Mouse (Mus musculus) spleen, adult 2 months (tissue): ENCODE measurements around the gene Pcdh10. TPM values are rescaled to one million over a fixed set of nuclear protein-coding genes. Genes with fewer than 3 reads are reported as not detected.

ENCODE experiments used
- DNase-seq, 2 experiments: peaks; one replicate each; pipeline versions ENCODE4 v3.0.0 to v3.0.0-alpha.2; 2012 to 2021; ENCODE audit warnings: low spot score in 2 of 2, low read depth in 1 of 2
- H3K27ac ChIP-seq: fragments of 200-500 bp; 2 replicates; pipeline ENCODE4 v1.5.1; 2012; ENCODE audit warnings: low read length, inconsistent platforms; ENCODE audit not compliant: insufficient read depth
- H3K27me3 ChIP-seq: fragments of 200-500 bp; 2 replicates; pipeline ENCODE4 v1.6.1; 2012; ENCODE audit warnings: mild to moderate bottlenecking, moderate library complexity, low read length, inconsistent platforms; ENCODE audit not compliant: control insufficient read depth, insufficient read depth
- H3K36me3 ChIP-seq: fragments of 200-500 bp; 2 replicates; pipeline ENCODE4 v1.6.1; 2012; ENCODE audit warnings: mild to moderate bottlenecking, low read length, inconsistent platforms; ENCODE audit not compliant: control insufficient read depth, insufficient read depth
- H3K4me1 ChIP-seq: fragments of 200-500 bp; 2 replicates; pipeline ENCODE4 v1.6.1; 2011; ENCODE audit warnings: inconsistent platforms; ENCODE audit not compliant: control insufficient read depth, insufficient read depth, insufficient read length
- H3K4me3 ChIP-seq: fragments of 200-500 bp; 2 replicates; pipeline ENCODE4 v1.5.1; 2011; ENCODE audit warnings: mild to moderate bottlenecking, inconsistent platforms; ENCODE audit not compliant: insufficient read depth, insufficient read length; ENCODE audit errors: extremely low read depth
- CTCF ChIP-seq: fragments of 200-500 bp; IDR thresholded peaks from 2 replicates; pipeline ENCODE4 v1.5.1; 2011; ENCODE audit warnings: mild to moderate bottlenecking, inconsistent platforms; ENCODE audit not compliant: insufficient read depth, insufficient read length, insufficient replicate concordance; ENCODE audit errors: extremely low read depth
- POLR2A ChIP-seq: fragments of 200-500 bp; IDR thresholded peaks from 2 replicates; pipeline ENCODE4 v1.6.1; 2011; ENCODE audit warnings: low read depth, low read length, inconsistent platforms
- WGBS: fragments of 180-500 bp; shearing (Covaris S2); methylation state at CpG from one replicate; pipeline ENCODE4 v1.1.7; 2018; 5-methylcytosine and 5-hydroxymethylcytosine counted together
- polyA plus RNA-seq: library from polyadenylated mRNA; depleted of rRNA; stranded (reverse); fragments of >200 nt; gene quantifications from 2 replicates; pipeline ENCODE4 v1.2.3, GENCODE M21; 2012

Pcdh10 gene
- polyA plus RNA-seq, 1 experiment, result 0.69 TPM

DNA sequence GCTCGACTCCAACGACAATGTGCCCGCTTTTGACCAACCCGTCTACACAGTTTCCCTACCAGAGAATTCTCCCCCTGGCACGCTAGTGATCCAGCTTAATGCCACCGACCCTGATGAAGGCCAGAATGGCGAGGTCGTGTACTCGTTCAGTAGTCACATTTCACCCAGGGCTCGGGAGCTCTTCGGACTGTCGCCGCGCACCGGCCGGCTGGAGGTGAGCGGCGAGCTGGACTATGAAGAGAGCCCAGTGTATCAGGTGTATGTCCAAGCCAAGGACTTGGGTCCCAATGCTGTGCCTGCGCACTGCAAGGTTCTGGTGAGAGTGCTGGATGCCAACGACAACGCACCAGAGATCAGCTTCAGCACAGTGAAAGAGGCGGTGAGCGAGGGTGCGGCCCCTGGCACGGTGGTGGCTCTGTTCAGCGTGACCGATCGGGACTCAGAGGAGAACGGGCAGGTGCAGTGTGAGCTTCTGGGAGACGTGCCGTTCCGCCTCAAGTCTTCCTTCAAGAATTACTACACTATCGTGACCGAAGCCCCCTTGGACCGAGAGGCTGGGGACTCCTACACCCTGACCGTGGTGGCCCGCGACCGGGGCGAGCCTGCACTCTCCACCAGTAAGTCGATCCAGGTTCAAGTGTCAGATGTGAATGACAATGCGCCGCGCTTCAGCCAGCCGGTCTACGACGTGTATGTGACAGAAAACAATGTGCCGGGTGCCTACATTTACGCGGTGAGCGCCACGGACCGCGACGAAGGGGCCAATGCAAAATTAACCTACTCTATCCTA lies 2.0 kb downstream of the Pcdh10 start:
- WGBS, result 8% methylated on average over 55 of the region's 55 CpGs
- Histone ChIP-seq H3K27ac (no peak overlapping the region), H3K36me3 (no peaks in the 10 kb centered on the region), H3K4me1 (no peaks in the 10 kb centered on the region), H3K4me3 (no peak overlapping the region), H3K27me3 (peaks cover 9% of the 10 kb centered on the region; the same call in 1 of the 2 replicates)
- TF ChIP-seq CTCF (no peak), POLR2A (no peak)
- DNase-seq, result no peak

DNA sequence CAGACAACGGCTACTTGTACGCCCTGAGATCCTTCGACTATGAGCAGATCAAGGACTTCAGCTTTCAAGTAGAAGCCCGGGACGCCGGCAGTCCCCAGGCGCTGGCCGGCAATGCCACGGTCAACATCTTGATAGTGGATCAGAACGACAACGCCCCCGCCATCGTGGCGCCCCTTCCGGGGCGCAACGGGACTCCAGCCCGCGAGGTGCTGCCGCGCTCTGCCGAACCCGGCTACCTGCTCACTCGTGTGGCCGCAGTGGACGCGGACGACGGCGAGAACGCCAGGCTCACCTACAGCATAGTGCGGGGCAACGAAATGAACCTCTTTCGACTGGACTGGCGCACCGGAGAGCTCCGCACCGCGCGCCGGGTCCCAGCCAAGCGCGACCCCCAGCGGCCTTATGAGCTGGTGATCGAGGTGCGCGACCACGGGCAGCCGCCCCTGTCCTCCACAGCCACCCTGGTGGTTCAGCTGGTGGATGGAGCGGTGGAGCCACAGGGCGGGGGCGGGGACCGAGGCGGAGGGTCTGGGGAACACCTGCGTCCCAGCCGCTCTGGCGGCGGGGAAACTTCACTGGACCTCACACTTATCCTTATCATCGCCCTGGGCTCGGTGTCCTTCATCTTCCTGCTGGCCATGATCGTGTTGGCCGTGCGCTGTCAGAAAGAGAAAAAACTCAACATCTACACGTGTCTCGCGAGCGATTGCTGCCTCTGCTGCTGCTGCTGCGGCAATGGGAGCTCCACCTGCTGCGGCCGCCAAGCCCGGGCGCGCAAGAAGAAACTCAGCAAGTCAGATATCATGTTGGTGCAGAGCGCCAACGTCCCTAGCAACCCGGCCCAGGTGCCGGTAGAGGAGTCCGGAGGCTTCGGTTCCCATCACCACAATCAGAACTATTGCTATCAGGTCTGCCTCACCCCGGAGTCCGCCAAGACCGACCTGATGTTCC lies 2.9 kb downstream of the Pcdh10 start:
- no peak for DNase-seq
- Histone ChIP-seq H3K27ac (no peak overlapping the region), H3K36me3 (no peaks in the 10 kb centered on the region), H3K4me1 (no peaks in the 10 kb centered on the region), H3K27me3 (peaks cover 9% of the 10 kb centered on the region; the same call in 1 of the 2 replicates), H3K4me3 (no peak overlapping the region)
- WGBS, result 4% methylated on average over 82 of the region's 82 CpGs
- TF ChIP-seq POLR2A (no peak), CTCF (no peak)

DNA sequence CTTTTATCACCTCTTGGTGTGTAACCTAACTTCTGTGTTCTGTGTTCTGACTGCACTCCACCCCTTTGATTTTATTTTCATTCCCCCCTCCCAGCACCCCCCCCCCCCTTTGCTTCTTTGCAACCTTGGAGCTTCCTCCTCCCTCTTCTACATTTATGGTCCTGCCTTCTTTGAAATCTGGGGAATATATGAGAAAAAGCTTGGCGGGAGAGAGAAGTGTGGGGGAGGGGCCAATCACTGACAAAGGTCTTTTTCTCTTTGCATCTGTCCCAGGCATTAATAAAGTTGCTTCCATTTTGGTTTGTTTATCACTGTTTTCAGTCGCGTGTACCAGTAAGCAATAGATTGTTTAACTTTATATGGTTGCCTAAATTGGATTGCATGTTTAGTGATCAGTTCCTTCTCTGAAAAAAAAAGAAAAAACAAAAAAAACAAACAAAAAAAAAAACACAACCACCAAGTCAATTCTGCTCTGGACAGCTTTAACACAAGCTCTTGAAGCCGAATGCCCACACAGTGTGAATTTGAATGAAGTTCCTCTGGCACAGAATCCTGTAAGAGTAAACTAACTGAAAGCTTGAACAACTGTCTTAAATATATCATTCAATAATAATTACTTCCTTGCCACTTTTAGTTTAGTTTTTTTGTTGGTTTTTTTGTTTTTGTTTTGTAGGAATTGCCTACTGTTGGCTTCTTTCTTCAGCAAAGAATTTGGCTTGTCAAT lies 4.0 kb downstream of the Pcdh10 start:
- Histone ChIP-seq H3K4me3 (no peak overlapping the region), H3K4me1 (no peaks in the 10 kb centered on the region), H3K27me3 (peaks cover 6% of the 10 kb centered on the region; the same call in 1 of the 2 replicates), H3K27ac (no peak overlapping the region), H3K36me3 (no peaks in the 10 kb centered on the region)
- no peak for DNase-seq
- WGBS, result 38% methylated on average over 4 of the region's 4 CpGs
- TF ChIP-seq CTCF (no peak), POLR2A (no peak)

- WGBS, result 54% methylated on average over 2 of the region's 2 CpGs
- peaks cover 6% of the 10 kb centered on the region; the same call in 1 of the 2 replicates for H3K27me3 ChIP-seq
- DNase-seq, result no peak
- no peaks in the 10 kb centered on the region for H3K36me3 ChIP-seq
- H3K4me3 ChIP-seq, result no peak overlapping the region
- H3K4me1 ChIP-seq, result no peaks in the 10 kb centered on the region
- no peak overlapping the region for H3K27ac ChIP-seq
- no peak for TF ChIP-seq CTCF
- TF ChIP-seq POLR2A, result no peak
Measured at GRCm38 (mm10) chr3:45383831-45384230, 5.6 kb downstream of the Pcdh10 start.

- Histone ChIP-seq H3K27me3 (peaks cover 6% of the 10 kb centered on the region; the same call in 1 of the 2 replicates), H3K4me3 (no peak overlapping the region)
- 86% methylated on average over 3 of the region's 3 CpGs for WGBS
Measured at GRCm38 (mm10) chr3:45385028-45385427, 6.8 kb downstream of the Pcdh10 start.

DNA sequence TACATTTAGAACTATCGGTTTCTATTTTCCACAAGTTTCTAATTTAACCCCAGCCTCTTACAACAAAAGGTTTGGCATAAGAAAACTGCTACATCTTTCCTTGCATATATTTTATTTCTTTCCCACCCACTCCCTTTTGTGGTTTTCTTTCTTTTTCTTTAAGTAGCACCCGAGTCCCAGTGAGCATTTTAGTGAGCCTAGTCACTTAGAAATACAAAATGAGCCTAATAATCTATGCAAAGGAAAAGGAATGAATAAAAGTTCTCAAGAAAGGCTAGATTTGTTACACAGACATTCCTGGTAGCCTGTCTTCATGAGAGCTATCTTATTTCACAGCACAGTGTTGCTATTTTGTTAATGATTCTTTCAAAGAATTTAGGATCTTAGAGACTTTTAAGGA lies 7.3 kb downstream of the Pcdh10 start:
- H3K36me3 ChIP-seq, result no peaks in the 10 kb centered on the region
- WGBS, result 68% methylated on average over 2 of the region's 2 CpGs
- TF ChIP-seq CTCF (no peak), POLR2A (no peak)
- no peak overlapping the region for H3K27ac ChIP-seq
- peaks cover 6% of the 10 kb centered on the region; the same call in 1 of the 2 replicates for H3K27me3 ChIP-seq
- no peak overlapping the region for H3K4me3 ChIP-seq
- H3K4me1 ChIP-seq, result no peaks in the 10 kb centered on the region
- no peak for DNase-seq

More at GRCm38 (mm10) chr3:45385028-45385427, 6.8 kb downstream of the Pcdh10 start:
- Histone ChIP-seq H3K36me3 (no peaks in the 10 kb centered on the region), H3K4me1 (no peaks in the 10 kb centered on the region), H3K27ac (no peak overlapping the region)
- no peak for DNase-seq
- TF ChIP-seq POLR2A (no peak), CTCF (no peak)
